Mouse (Mus musculus): ENCODE results near the gene Tshz2.
"Not testable (repeated sequence)": the region's sequence is repeated elsewhere in the genome, so short reads cannot be mapped to it uniquely, and the experiment has no call there.

Gene Tshz2

DNA sequence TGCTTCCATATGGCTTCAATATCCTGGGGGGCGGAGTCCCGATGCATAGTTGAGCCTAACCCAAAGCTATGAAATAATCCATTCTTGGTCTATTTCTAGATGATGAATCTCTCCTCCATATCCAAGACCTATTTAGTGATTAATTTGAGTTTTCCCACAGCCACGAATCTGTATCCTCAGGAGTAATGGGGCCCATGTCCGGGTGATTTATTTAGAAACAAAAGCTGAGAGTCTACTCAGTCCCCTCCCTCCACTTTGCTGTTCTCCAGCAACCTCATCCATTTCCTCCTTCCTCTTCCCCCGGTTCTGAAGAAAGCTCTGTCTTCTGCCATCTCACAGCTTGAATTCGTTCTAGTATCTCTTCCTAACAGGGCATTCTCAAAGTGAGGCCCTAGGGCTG lies 125.3 kb downstream of the Tshz2 start:
- no peak for DNase-seq (ENCODE audit: low spot score)

- no peak for DNase-seq (ENCODE audit: low spot score)
Measured at GRCm38 (mm10) chr2:169760117-169760516, 127.3 kb downstream of the Tshz2 start.

- DNase-seq (ENCODE audit: low spot score), result no peak
Measured at GRCm38 (mm10) chr2:169761726-169762125, 128.9 kb downstream of the Tshz2 start.

DNA sequence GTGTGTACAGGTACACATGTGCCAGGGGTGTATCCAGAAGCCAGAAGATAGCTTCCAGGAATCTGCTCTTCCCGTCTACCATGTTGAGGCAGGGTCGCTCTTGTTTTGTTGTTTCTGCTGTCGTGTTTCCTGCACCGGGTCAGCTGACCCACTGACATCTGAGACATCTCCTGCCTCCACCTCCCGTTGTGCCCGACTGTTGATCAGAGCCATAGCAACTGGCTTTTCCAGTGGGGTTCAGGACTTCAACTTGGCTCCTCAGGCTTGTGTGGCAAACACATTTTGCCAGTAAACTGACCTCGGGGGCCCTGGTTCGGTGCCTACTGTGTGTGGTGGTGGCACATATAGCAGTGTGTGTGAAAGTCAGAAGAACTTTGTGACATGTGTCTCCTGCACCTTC lies 129.5 kb downstream of the Tshz2 start:
- no peak for DNase-seq (ENCODE audit: low spot score)

DNA sequence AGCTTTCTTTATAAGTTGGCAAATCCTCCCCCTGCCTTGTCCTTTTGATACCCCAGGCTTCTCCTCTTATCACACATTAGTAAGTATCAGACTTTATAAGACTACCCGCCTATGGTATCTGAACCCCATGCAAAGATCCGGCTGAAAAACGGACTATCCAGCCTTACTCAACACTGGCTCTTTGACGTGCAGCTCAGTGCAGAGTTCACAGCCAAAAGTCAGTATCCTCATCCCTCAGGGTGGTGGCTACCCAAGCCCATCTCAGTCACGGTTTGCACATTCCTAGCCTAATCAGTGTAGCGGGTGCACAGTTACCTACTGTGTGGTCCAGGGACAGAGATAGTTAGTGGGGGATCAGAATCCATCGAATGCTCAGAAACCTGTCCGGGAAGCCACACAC lies 130.9 kb downstream of the Tshz2 start:
- no peak for DNase-seq (ENCODE audit: low spot score)

GRCm38 (mm10) chr2:169766247-169766646 lies 133.4 kb downstream of the Tshz2 start:
- no peak for DNase-seq (ENCODE audit: low spot score)

GRCm38 (mm10) chr2:169767281-169767680 lies 134.5 kb downstream of the Tshz2 start:
- DNase-seq (ENCODE audit: low spot score), result no peak

- no peak for DNase-seq (ENCODE audit: low spot score)
Measured at GRCm38 (mm10) chr2:169775078-169775477, 142.3 kb downstream of the Tshz2 start.

DNA sequence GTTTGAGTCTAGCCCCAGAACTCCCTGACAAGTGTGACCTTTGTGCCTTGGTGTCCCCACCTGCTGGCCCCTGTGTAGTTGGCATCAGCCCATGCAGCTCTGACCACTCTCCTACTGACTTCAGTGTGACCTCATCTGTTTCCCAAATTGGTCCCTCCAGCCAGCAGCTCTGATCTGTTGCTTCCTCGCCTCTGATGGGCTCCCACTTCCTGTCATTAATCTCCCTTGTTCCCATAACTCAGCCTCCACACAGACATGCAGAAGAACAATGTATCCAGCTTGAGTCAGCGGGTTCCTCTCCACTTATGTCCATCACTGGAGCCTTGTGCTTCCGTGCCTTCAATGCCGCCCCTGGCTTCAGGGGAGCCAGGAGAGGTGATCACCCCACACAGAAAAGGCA lies 144.4 kb downstream of the Tshz2 start:
- peak; percentile 48 for DNase-seq (ENCODE audit: low spot score)

- no peak for DNase-seq (ENCODE audit: low spot score)
Measured at GRCm38 (mm10) chr2:169777764-169778163, 145.0 kb downstream of the Tshz2 start.

- DNase-seq (ENCODE audit: low spot score), result no peak
Measured at GRCm38 (mm10) chr2:169778740-169779345, 146.0 kb downstream of the Tshz2 start.

GRCm38 (mm10) chr2:169781671-169782070 lies 148.9 kb downstream of the Tshz2 start:
- not testable (repeated sequence) for DNase-seq (ENCODE audit: low spot score)

GRCm38 (mm10) chr2:169782874-169783680 lies 150.3 kb downstream of the Tshz2 start:
- no peak for DNase-seq (ENCODE audit: low spot score)

DNA sequence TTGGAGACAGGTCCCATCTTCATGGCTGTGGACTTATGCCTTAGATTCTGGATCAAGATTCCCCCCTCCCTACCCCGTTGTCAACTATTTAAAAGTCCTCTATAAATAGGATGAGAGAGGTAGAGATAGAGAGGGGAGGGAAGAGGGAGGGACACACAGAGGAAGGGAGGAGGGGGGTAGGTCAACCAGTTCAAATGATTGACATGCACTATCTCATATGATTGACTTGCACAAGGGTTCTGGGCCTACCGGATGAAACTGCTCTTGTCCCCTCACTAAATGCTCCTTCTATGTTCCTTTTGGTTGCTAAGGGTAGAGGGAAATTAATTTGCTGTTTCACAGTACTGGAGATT lies 150.8 kb downstream of the Tshz2 start:
- DNase-seq (ENCODE audit: low spot score), result no peak

DNA sequence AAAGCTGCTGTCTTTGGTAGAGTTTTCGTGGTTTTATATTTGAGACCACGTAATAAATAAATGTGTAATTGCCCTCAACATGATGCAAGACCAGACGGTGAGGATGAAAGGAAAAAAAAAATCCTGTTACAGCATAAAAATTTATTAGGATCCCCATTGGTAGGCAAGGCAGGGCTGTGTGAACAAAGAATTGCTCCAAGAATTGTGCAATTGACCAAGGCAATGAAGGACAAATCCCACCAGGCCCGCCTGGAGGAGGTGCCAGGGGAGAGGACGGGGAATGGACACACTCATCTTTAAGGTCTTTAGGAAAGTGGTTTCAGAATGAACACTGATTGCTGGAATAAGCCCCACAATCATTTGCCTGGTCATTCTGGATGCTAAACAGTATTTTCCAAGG lies 154.6 kb downstream of the Tshz2 start:
- DNase-seq (ENCODE audit: low spot score), result no peak

DNA sequence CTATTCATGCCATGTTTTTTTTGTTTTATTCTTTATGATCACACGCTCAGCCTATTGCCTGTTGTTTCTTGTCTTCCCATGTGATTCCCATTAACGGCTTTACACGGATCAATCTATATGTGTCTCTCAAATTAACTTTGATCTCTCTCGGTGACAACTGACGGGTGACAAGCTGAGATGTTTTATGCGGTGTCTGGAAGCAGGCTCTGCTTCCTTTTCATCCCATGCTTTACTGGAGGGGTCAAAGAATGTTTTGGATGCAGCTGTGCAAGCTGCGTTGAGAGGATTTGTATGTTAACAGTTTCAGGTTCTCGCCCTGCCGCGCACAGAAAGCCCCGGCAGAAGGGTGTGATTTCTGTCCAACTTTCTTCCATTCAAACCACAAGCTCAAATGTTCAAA lies 155.1 kb downstream of the Tshz2 start:
- peak; percentile 26 for DNase-seq (ENCODE audit: low spot score)

- DNase-seq (ENCODE audit: low spot score), result peak; percentile 86
Measured at GRCm38 (mm10) chr2:169790439-169791131, 157.8 kb downstream of the Tshz2 start.

GRCm38 (mm10) chr2:169792706-169793105 lies 159.9 kb downstream of the Tshz2 start:
- DNase-seq (ENCODE audit: low spot score), result no peak

GRCm38 (mm10) chr2:169802241-169802640 lies 169.4 kb downstream of the Tshz2 start:
- no peak for DNase-seq (ENCODE audit: low spot score)

DNA sequence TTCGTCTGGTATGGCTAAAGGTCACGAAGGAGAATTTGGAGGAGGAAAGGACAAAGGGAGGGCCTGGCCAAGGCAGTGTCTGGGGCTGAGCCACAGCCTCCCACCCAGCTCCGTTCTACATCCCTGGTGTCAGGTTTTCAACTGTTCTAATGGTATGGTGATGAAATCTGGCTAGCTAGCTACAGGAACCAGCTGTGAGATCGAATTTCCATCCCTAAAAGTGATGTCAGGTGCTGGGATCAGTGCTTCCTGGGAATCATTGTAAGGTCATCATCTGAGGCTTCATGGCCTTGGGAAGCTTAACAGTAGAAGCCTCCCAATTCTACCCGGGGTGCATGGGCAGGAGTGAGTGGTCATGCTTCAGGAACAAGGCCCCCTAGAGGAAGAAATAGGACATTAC lies 171.6 kb downstream of the Tshz2 start:
- DNase-seq (ENCODE audit: low spot score), result peak; percentile 48

- DNase-seq (ENCODE audit: low spot score), result no peak
Measured at GRCm38 (mm10) chr2:169805545-169805944, 172.7 kb downstream of the Tshz2 start.

- no peak for DNase-seq (ENCODE audit: low spot score)
Measured at GRCm38 (mm10) chr2:169811589-169811988, 178.8 kb downstream of the Tshz2 start.

DNA sequence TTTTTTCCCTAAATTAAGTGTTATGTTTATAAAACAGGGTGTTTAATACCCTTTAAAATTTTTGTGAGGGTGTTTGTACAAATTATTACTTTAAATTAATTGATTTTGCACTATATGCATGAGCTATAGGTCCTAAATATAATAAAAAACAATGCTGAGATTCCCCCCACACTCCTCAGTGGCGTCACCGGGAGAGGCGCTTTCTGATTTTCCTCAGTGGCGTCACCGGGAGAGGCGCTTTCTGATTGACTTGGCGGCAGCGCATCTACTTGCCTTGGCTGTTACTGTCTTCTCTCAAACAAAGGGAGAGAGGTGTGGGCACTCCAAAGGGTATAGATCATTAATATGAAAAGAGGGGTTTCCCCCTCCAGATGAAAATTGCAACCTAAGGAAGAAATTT lies 179.2 kb downstream of the Tshz2 start:
- DNase-seq (ENCODE audit: low spot score), result no peak

Data from embryo, embryonic 10.5 days (tissue).